Mouse (Mus musculus): ENCODE measurements around the gene Afdn.

DNA sequence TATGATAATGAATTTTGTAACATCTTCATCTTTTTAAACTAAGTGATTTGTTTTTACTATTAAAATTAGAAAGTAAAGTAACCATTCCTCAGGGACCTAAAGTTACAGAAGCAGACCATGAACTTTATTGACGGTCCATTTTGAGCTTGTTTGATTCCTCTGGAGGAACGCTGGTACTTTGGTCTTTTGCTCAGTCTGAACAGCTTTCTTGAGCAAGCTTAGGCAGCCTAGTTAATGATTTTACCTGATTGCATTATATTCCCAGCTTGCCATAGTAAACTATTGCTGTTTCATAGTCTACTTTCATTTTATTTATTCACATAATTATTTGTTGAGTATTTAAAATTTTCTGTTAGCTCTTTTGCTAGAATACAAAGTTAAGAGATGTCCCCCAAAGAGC is 60.3 kb downstream of the Afdn start:
- TF ChIP-seq POLR2A (IDR thresholded peaks at IDR 0.05; ENCODE audit: control insufficient read depth, extremely low read depth, insufficient read depth, low read length, poor library complexity) (no peak), CTCF (IDR thresholded peaks at IDR 0.05; ENCODE audit: borderline replicate concordance, control insufficient read depth, extremely low read depth, insufficient read depth, low read length, poor library complexity) (no peak)

Data from thymus, adult 2 months (tissue).